Mouse (Mus musculus): ENCODE measurements around the gene Cnga1. TPM values are rescaled to one million over a fixed set of nuclear protein-coding genes. Genes with fewer than 3 reads are reported as not detected.

Gene Cnga1
- total and polyA plus RNA-seq, 3 experiments, result not detected

DNA sequence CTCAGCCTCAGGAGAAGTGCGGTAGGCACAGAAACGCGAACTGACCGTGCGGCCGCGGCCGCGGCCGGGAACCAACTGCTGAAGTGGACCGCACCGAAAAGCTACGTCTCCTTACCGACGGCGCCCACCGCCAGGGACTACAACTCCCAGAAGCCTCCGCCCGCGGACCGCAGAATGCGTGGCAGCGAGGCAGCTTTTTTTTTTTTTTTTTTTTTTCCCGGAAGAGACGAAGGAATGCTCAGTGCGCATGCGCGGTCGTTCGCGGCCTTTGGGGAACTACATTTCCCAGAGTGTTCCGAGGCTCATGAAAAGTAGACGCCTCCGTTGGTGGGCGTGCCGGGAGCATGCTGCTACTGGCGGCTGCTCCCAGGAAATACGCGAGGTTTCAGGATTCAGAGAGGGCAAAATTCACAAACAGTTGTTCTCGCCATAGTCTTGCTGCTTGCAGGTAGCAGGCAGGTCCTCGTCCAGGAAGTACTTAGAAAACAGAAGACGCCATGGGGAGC, 84.5 kb downstream of the Cnga1 start, which contains the start of gene Nfxl1 (continued):
- peak; percentile 83 for TF ChIP-seq CHD2 (IDR thresholded peaks at IDR 0.05; ENCODE audit: low read length)
- no peak for TF ChIP-seq CHD1 (IDR thresholded peaks at IDR 0.05; ENCODE audit: low read depth, low read length)
- peak; percentile 99 for TF ChIP-seq ELF1 (IDR thresholded peaks at IDR 0.05; ENCODE audit: low read depth, low read length)
- no peak for TF ChIP-seq SMC3 (IDR thresholded peaks at IDR 0.05; ENCODE audit: low read depth, low read length)
- peak; percentile 27; the same call in 1 of the 2 replicates for TF ChIP-seq ETS1 (conservative IDR thresholded peaks at IDR 0.05; ENCODE audit: low read depth, low read length)
- peak; percentile 92 for TF ChIP-seq MYC (IDR thresholded peaks at IDR 0.05; ENCODE audit: low read depth, low read length)
- peak; percentile 98 for TF ChIP-seq KAT2A (IDR thresholded peaks at IDR 0.05; ENCODE audit: insufficient replicate concordance, low read length)
- TF ChIP-seq MAFK (IDR thresholded peaks at IDR 0.05; ENCODE audit: insufficient replicate concordance, low read length), result no peak
- TF ChIP-seq NELFE (IDR thresholded peaks at IDR 0.05; ENCODE audit: low read depth, low read length), result peak; percentile 75
- peak; percentile 100 for TF ChIP-seq ZNF384 (IDR thresholded peaks at IDR 0.05; ENCODE audit: low read depth, low read length)
- TF ChIP-seq UBTF (IDR thresholded peaks at IDR 0.05; ENCODE audit: low read depth, low read length), result no peak; the same call in 1 of the 2 replicates

DNA sequence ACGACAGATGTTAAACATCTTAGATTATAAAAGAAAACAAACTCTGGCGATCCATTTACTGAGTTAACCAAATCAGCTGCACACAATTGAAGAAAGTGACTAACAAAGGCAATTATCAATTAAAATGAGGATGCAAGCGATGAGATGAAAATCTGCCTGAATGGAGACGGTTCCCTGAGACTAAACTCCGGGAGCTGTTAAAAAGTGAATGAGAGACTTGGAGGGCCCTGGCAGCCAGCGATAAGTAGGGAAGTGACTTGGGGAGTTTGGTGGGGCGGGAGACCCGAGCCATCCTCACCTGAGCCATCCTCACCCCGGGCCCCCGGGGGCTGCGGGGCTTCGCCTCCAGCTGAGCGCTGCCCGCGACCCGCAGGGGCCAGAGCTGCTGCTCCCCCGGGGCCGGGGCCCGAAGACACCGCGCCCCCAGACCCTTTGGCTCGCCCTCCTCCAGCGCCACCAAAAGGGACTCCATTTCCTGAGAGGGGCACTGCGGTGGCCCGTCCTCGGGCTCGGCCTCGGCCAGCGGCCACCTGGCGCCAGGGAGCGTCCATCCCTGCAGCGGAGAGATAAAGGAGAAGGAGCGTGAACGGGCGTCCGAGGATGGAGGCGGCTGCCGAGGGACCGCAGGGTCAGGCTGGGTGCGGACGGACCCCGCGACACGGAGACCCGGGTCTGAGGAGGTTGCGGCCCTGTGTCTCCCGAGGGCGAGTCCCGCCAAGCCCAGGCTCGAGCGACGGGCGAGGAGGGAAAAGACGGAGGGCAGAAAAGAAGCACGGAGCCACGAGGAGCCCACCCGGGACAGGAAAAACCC, 85.2 kb downstream of the Cnga1 start:
- Histone ChIP-seq H3K4me3 (replicated peaks in 1 of 3; ENCODE audit: low read depth in 2 of 3, low read length in 2 of 3, poor library complexity in 1 of 3) (peak overlapping the region; percentile 82 to 94 (median 88)), H3K79me2 (replicated peaks; ENCODE audit: control insufficient read depth, extremely low read depth, insufficient read depth, poor library complexity, severe bottlenecking) (peaks cover 10% of the 10 kb centered on the region; the same call in 1 of the 2 replicates), H3K36me3 (replicated peaks in 1 of 2; ENCODE audit: control insufficient read depth in 1 of 2, insufficient read depth in 1 of 2, low read length in 1 of 2) (peaks cover 8 to 13% of the 10 kb centered on the region in 2 experiments), H3K9ac (ENCODE audit: insufficient read depth, low read depth) (peak overlapping the region; percentile 64), H3K27me3 (replicated peaks) (no peaks in the 10 kb centered on the region), H3K27ac (ENCODE audit: insufficient read depth, low read depth) (no peak overlapping the region; the same call in 1 of the 2 replicates), H3K4me1 (ENCODE audit: control insufficient read depth in 1 of 2, insufficient read depth in 2 of 2) (peaks cover 0 to 14% of the 10 kb centered on the region in 2 experiments; a peak in 2 of 4 replicates), H3K9me3 (replicated peaks; ENCODE audit: low read length) (no peaks in the 10 kb centered on the region), H3K4me2 (ENCODE audit: insufficient read depth, low read depth, poor library complexity, severe bottlenecking) (peak overlapping the region; percentile 41)
- dilution Hi-C loops (cut with MboI; ENCODE audit: extremely low pct_ligation_motif_present, extremely low pct_unique_long_range_greater_than_20kb, low sequenced_read_pairs) (no loop called here), in situ Hi-C loops (cut with MboI; ENCODE audit: low pct_ligation_motif_present, low pct_unique_long_range_greater_than_20kb, low sequenced_read_pairs) (no loop called here)
- TF ChIP-seq PAX5 (IDR thresholded peaks at IDR 0.05; ENCODE audit: low read length) (no peak), MAZ (IDR thresholded peaks at IDR 0.05; ENCODE audit: low read depth, low read length) (no peak), ZMIZ1 (IDR thresholded peaks at IDR 0.05; ENCODE audit: low read depth, low read length) (0 out of 2 replicates have a peak, but pooled peaks have one; percentile 3), CHD1 (IDR thresholded peaks at IDR 0.05; ENCODE audit: low read depth, low read length) (no peak), ZC3H11A (IDR thresholded peaks at IDR 0.05; ENCODE audit: low read depth, low read length) (no peak), POLR2AphosphoS2 (IDR thresholded peaks at IDR 0.05; ENCODE audit: low read depth, low read length) (no peak), IRF4 (IDR thresholded peaks at IDR 0.05; ENCODE audit: low read depth, low read length) (no peak)
- no peak for DNase-seq (ENCODE audit: extremely low read depth)
